Mouse (Mus musculus) midbrain, embryonic 10.5 days (tissue): ENCODE data around the gene Clk3. TPM values are rescaled to one million over a fixed set of nuclear protein-coding genes. Genes with fewer than 3 reads are reported as not detected.
"Not testable (repeated sequence)": the region's sequence is repeated elsewhere in the genome, so short reads cannot be mapped to it uniquely, and the experiment has no call there.

Experiments
- DNase-seq: peaks from one replicate; pipeline ENCODE4 v3.0.0-alpha.2; 2017; ENCODE audit warnings: low spot score
- H3K27ac ChIP-seq: fragments of 300-500 bp; sonication (generic); replicated peaks from 2 replicates; pipeline ENCODE4 v1.5.1; 2016; ENCODE audit warnings: mild to moderate bottlenecking
- H3K27me3 ChIP-seq: fragments of 300-500 bp; sonication (generic); 2 replicates; pipeline ENCODE4 v1.6.1; 2016; ENCODE audit warnings: low read depth, mild to moderate bottlenecking; ENCODE audit not compliant: poor library complexity, severe bottlenecking
- H3K36me3 ChIP-seq: fragments of 300-500 bp; sonication (generic); 2 replicates; pipeline ENCODE4 v1.6.1; 2016; ENCODE audit warnings: mild to moderate bottlenecking, moderate library complexity
- H3K4me1 ChIP-seq: fragments of 300-500 bp; sonication (generic); 2 replicates; pipeline ENCODE4 v1.6.1; 2016
- H3K4me3 ChIP-seq: fragments of 300-500 bp; sonication (generic); 2 replicates; pipeline ENCODE4 v1.5.1; 2016; ENCODE audit warnings: mild to moderate bottlenecking, moderate library complexity
- H3K9me3 ChIP-seq: fragments of 300-500 bp; sonication (generic); replicated peaks from 2 replicates; pipeline ENCODE4 v1.6.1; 2016; ENCODE audit warnings: mild to moderate bottlenecking
- WGBS: fragments of 180-500 bp; shearing (Covaris S2); methylation state at CpG from one replicate; pipeline ENCODE4 v1.1.7; 2016; 5-methylcytosine and 5-hydroxymethylcytosine counted together
- polyA plus RNA-seq: library from polyadenylated mRNA; unstranded; fragments of >200 nt; fragmentation: Nextera tagmentation; extraction: Ambion mirVana; gene quantifications from 2 replicates; pipeline ENCODE4 v1.2.1, GENCODE M21; 2016

Gene Clk3
- polyA plus RNA-seq, 1 experiment from 2014 or later, result 106 TPM

GRCm38 (mm10) chr9:57747067-57747466 lies 18.6 kb downstream of the Clk3 start:
- H3K27ac ChIP-seq, result no peak overlapping the region
- no peak for DNase-seq
- no peaks in the 10 kb centered on the region for H3K9me3 ChIP-seq
- H3K4me3 ChIP-seq, result no peak overlapping the region
- WGBS, result 83% methylated on average over 1 of the region's 1 CpGs
- H3K4me1 ChIP-seq, result no peaks in the 10 kb centered on the region
- no peaks in the 10 kb centered on the region for H3K27me3 ChIP-seq
- H3K36me3 ChIP-seq, result peaks cover 97% of the 10 kb centered on the region

DNA sequence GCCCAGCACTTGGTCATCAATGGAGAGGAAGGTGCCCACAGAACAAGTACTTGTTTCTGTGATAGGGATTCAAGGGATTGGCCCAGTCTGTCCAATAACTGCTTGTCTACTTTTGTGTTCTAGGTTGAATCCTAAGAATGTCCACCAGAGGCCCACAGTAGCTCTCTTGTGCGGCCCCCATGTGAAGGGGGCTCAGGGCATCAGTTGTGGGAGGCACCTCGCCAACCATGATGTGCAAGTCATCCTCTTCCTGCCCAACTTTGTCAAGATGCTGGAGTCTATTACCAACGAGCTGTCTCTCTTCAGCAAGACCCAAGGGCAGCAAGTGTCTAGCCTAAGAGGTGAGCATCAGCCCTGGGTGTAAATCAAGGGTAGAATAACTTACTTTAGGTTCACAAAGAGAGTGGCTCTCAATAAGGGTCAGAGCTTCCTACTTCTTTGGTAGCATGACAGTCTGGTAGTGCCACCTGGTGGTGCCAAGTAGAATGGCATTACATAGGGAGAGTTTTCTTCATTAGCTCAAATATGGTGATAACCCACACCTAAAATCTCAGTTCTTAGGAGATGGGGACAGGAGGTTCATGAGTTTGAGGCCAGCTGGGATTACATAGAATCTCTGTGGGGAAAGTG lies 21.1 kb downstream of the Clk3 start:
- Histone ChIP-seq H3K36me3 (peaks cover 97% of the 10 kb centered on the region), H3K27ac (no peak overlapping the region), H3K27me3 (no peaks in the 10 kb centered on the region), H3K4me3 (no peak overlapping the region), H3K4me1 (no peaks in the 10 kb centered on the region), H3K9me3 (no peaks in the 10 kb centered on the region)
- no peak for DNase-seq
- WGBS, result 79% methylated on average over 3 of the region's 3 CpGs

GRCm38 (mm10) chr9:57739863-57740262 lies 25.8 kb downstream of the Clk3 start:
- WGBS, result 91% methylated on average over 5 of the region's 5 CpGs
- Histone ChIP-seq H3K36me3 (peaks cover 68% of the 10 kb centered on the region), H3K4me1 (no peaks in the 10 kb centered on the region), H3K27ac (no peak overlapping the region), H3K9me3 (no peaks in the 10 kb centered on the region), H3K27me3 (no peaks in the 10 kb centered on the region), H3K4me3 (no peak overlapping the region)
- DNase-seq, result no peak

DNA sequence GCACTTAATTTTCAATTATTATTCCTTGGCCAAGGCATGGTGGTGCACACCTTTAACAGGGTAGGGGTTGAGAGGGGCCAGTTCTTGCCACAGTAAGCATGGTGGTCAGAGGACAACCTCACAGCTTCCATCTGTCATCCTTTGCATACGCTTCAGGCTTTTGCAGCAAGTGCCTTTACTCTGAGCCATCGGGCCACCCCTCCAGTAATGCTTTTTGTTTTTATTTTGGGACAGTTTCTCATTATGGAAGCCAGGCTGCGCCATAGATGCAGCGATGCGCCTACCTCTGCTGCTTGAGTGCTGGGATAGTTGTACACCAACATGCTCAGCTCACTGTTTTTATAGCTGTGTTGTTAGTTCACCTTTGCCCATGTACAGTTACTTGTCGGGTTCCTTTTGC lies 32.1 kb downstream of the Clk3 start:
- 94% methylated on average over 6 of the region's 6 CpGs for WGBS
- no peak for DNase-seq
- H3K4me3 ChIP-seq, result no peak overlapping the region
- no peaks in the 10 kb centered on the region for H3K9me3 ChIP-seq
- H3K36me3 ChIP-seq, result peaks cover 65% of the 10 kb centered on the region
- H3K4me1 ChIP-seq, result no peaks in the 10 kb centered on the region
- H3K27me3 ChIP-seq, result no peaks in the 10 kb centered on the region
- no peak overlapping the region for H3K27ac ChIP-seq

GRCm38 (mm10) chr9:57728312-57728711 lies 37.3 kb downstream of the Clk3 start:
- Histone ChIP-seq H3K4me1 (no peaks in the 10 kb centered on the region), H3K27me3 (no peaks in the 10 kb centered on the region), H3K4me3 (no peak overlapping the region), H3K9me3 (no peaks in the 10 kb centered on the region), H3K36me3 (peaks cover 76% of the 10 kb centered on the region), H3K27ac (no peak overlapping the region)
- 100% methylated on average over 1 of the region's 1 CpGs for WGBS
- no peak for DNase-seq

GRCm38 (mm10) chr9:57724701-57725100 lies 41.0 kb downstream of the Clk3 start:
- no peaks in the 10 kb centered on the region for H3K27me3 ChIP-seq
- H3K4me3 ChIP-seq, result no peak overlapping the region
- H3K27ac ChIP-seq, result no peak overlapping the region
- no peak for DNase-seq
- H3K36me3 ChIP-seq, result peaks cover 77% of the 10 kb centered on the region
- H3K9me3 ChIP-seq, result no peaks in the 10 kb centered on the region
- WGBS, result 94% methylated on average over 3 of the region's 3 CpGs
- H3K4me1 ChIP-seq, result no peaks in the 10 kb centered on the region

- no peaks in the 10 kb centered on the region for H3K4me1 ChIP-seq
- no peak overlapping the region for H3K27ac ChIP-seq
- 89% methylated on average over 5 of the region's 5 CpGs for WGBS
- H3K36me3 ChIP-seq, result peaks cover 77% of the 10 kb centered on the region
- H3K27me3 ChIP-seq, result no peaks in the 10 kb centered on the region
- H3K4me3 ChIP-seq, result no peak overlapping the region
- no peaks in the 10 kb centered on the region for H3K9me3 ChIP-seq
- DNase-seq, result no peak
Measured at GRCm38 (mm10) chr9:57723796-57724195, 41.9 kb downstream of the Clk3 start.

DNA sequence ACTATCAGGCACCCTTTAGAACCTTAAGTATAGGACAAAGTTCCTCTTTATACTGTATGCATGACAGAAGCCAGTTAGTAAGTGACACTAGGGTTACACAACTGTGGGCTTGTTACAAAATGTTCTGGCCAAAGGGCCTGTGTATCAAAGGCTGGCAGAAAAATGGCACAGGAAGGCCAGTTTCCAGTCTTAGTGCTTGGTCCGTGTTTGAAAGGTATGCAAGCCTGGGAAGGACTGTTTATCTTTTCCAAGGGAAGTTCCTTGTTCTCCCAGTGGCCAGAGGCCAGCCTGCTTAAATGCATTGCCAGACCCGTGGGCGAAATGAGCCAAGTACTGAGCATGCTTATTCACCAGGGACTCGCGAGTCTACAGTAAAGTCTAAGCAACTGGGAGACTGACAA lies 42.3 kb downstream of the Clk3 start:
- peaks cover 79% of the 10 kb centered on the region for H3K36me3 ChIP-seq
- no peaks in the 10 kb centered on the region for H3K9me3 ChIP-seq
- H3K4me3 ChIP-seq, result no peak overlapping the region
- no peak for DNase-seq
- no peaks in the 10 kb centered on the region for H3K27me3 ChIP-seq
- H3K4me1 ChIP-seq, result no peaks in the 10 kb centered on the region
- 83% methylated on average over 5 of the region's 5 CpGs for WGBS
- H3K27ac ChIP-seq, result no peak overlapping the region

DNA sequence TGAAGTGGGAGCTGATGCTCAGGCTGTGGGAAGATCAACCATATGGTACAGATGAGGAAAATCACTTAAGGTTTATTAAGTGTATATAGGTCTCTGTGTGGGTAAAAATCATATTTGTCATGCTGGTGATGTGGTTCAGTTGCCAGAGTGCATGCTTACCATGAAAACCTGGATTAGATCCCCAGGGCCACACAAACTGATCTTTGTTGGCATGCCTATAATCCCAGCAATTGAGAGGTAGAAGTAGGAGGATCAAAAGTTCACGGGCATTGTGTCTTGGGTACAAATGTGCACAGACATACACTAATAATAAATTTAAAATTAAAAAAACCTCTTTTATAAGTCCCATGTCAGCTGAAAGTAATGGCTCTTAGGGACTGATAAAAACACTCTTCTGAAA lies 43.3 kb downstream of the Clk3 start:
- DNase-seq, result no peak
- WGBS, result 87% methylated on average over 1 of the region's 1 CpGs
- Histone ChIP-seq H3K9me3 (no peaks in the 10 kb centered on the region), H3K4me1 (no peaks in the 10 kb centered on the region), H3K27me3 (no peaks in the 10 kb centered on the region), H3K4me3 (no peak overlapping the region), H3K27ac (no peak overlapping the region), H3K36me3 (peaks cover 79% of the 10 kb centered on the region)

GRCm38 (mm10) chr9:57720736-57721135 lies 44.9 kb downstream of the Clk3 start:
- Histone ChIP-seq H3K36me3 (peaks cover 79% of the 10 kb centered on the region), H3K27me3 (no peaks in the 10 kb centered on the region), H3K4me3 (no peak overlapping the region), H3K4me1 (no peaks in the 10 kb centered on the region), H3K27ac (no peak overlapping the region), H3K9me3 (no peaks in the 10 kb centered on the region)
- no peak for DNase-seq
- WGBS, result 93% methylated on average over 3 of the region's 3 CpGs

DNA sequence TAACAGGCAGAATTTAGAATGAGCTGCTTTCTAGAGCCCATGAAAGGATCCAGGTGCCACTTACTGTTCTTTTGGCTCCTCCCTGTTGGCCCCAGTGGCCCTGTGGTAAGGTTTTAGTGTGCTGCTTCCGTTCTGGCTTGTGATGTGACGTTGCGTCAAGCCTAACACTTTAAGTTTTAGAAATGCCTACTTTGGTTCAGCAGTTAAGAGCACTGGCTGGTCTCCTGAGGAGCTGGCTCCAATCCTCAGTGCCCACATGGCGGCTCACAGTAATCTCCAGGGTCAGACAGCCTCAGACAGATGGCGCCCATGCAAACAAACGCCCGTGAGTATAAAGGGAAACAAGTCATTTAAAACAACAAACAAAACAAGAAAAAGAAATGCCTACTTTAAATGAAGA lies 47.3 kb downstream of the Clk3 start:
- no peaks in the 10 kb centered on the region for H3K4me1 ChIP-seq
- no peaks in the 10 kb centered on the region for H3K9me3 ChIP-seq
- H3K27ac ChIP-seq, result no peak overlapping the region
- WGBS, result 91% methylated on average over 7 of the region's 7 CpGs
- H3K27me3 ChIP-seq, result no peaks in the 10 kb centered on the region
- H3K36me3 ChIP-seq, result peaks cover 92% of the 10 kb centered on the region
- DNase-seq, result no peak
- H3K4me3 ChIP-seq, result no peak overlapping the region

DNA sequence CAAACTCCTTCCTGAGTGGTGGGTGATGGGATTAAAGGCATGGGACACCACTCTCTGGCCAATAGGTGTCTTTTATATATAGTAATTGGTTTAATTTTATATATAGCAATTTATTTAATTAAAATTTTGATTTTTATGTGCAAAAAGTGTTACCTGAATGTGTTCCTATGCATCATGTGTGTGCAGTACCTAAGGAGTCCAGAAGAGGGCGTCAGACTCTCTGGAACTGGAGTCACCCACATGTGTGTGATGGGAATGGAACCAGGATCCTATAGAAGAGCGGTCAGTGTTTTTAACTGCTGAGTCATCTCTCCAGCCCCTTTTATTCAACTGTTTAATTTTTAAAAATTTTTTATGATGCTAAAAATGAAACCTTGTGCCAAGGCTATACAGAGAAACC lies 53.5 kb downstream of the Clk3 start:
- Histone ChIP-seq H3K27ac (no peak overlapping the region), H3K4me1 (peaks cover 14% of the 10 kb centered on the region), H3K4me3 (no peak overlapping the region), H3K9me3 (no peaks in the 10 kb centered on the region), H3K36me3 (peaks cover 63% of the 10 kb centered on the region), H3K27me3 (no peaks in the 10 kb centered on the region)
- 73% methylated on average over 2 of the region's 2 CpGs for WGBS
- DNase-seq, result no peak

GRCm38 (mm10) chr9:57710214-57710613 lies 55.4 kb downstream of the Clk3 start:
- Histone ChIP-seq H3K36me3 (peaks cover 43% of the 10 kb centered on the region), H3K4me1 (peaks cover 14% of the 10 kb centered on the region)
- WGBS, result 96% methylated on average over 4 of the region's 5 CpGs
- not testable (repeated sequence) for H3K9me3 ChIP-seq, H3K4me3 ChIP-seq, H3K27me3 ChIP-seq, H3K27ac ChIP-seq, DNase-seq
